Mouse (Mus musculus): ENCODE data around the gene Acsl6. TPM values are rescaled to one million over a fixed set of nuclear protein-coding genes. Genes with fewer than 3 reads are reported as not detected.

Acsl6 gene
- total RNA-seq, 2 experiments from 2014 or later = 0.42 TPM; not detected in 1

- no peak for ATAC-seq (replicated peaks; ENCODE audit: low FRiP score, poor library complexity, severe bottlenecking)
Measured at GRCm38 (mm10) chr11:54304471-54304873, 874 bp downstream of the Acsl6 start.

DNA sequence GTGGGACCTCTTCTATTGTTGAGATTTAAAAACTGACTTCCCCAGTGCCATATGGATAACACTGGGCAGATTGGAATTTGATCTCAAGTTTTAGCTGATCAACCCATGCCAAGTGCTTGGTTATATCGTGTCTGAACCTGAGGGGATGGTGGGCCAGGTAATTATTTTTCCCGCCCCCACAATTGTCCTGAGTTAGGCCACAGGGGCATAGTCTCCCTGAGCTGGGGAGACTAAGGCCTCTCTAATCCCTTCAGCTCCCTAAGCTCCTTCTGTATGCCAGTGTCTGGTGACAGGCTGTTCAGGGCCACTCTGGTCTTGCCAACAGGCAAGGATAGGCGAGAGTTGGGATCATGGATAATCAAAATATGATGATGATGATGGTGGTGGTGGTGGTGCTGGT lies 1.7 kb downstream of the Acsl6 start:
- ATAC-seq (replicated peaks; ENCODE audit: low FRiP score, poor library complexity, severe bottlenecking) = no peak

DNA sequence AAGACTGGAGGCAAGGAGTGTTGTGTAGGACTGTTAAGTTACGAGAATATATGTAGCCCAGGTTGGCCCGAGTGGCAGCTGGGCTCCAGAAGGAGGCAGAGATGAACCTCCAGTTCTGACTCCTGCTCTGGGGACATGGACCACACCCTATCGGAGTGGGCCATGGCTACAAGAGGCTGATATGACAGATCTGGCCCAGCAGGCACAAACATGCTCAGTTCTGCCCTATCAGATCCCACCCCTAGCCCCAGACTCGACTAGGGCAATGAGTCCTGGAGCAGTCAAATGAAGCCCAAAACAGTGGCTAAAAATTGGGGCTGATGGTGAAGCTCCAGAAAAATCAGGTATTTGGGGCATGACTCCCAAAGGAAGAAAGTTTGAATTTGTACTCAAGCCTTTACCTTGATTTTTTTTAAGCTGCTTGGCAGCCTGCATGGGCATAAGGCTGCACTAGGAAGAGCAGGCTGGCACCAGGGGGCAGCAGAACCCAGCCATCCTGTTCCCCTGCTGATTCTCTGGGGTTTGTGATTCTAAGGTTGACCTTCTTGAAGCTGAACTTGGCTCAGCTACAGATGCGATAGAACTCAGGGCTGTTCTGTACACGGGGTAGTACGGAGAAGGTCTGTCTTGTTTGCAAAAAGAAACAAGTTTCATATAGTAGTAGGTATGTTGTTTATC lies 3.7 kb downstream of the Acsl6 start:
- ATAC-seq (replicated peaks; ENCODE audit: low FRiP score, poor library complexity, severe bottlenecking) = no peak

GRCm38 (mm10) chr11:54310588-54310987 lies 7.0 kb downstream of the Acsl6 start:
- ATAC-seq (replicated peaks; ENCODE audit: low FRiP score, poor library complexity, severe bottlenecking) = no peak

GRCm38 (mm10) chr11:54312021-54312420 lies 8.4 kb downstream of the Acsl6 start:
- ATAC-seq (replicated peaks; ENCODE audit: low FRiP score, poor library complexity, severe bottlenecking) = no peak

GRCm38 (mm10) chr11:54312603-54313002 lies 9.0 kb downstream of the Acsl6 start:
- no peak for ATAC-seq (replicated peaks; ENCODE audit: low FRiP score, poor library complexity, severe bottlenecking)

- ATAC-seq (replicated peaks; ENCODE audit: low FRiP score, poor library complexity, severe bottlenecking) = no peak
Measured at GRCm38 (mm10) chr11:54313391-54314360, 10.1 kb downstream of the Acsl6 start.

GRCm38 (mm10) chr11:54314740-54315139 lies 11.1 kb downstream of the Acsl6 start:
- peak; percentile 35; the same call in 1 of the 2 replicates for ATAC-seq (replicated peaks; ENCODE audit: low FRiP score, poor library complexity, severe bottlenecking)

DNA sequence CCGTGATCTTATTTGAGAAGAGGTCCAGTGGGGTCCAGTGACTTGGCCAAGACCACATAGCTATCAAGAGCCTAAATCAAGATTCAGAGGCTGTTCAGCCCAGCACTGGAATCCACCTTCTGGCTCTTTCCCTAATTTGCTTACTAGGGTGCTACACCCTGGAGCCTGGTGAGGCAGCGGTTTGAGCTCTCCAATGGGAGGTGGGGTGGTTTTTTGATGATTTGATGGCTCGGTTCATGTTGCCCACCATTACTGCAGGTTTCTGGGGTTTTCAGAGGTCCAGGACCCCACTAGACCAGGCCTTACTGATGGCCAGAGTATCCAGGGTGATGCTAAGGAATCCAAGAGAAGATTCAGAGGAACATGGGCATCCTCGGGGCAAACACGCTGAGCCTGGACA lies 11.7 kb downstream of the Acsl6 start:
- ATAC-seq (replicated peaks; ENCODE audit: low FRiP score, poor library complexity, severe bottlenecking) = no peak

- ATAC-seq (replicated peaks; ENCODE audit: low FRiP score, poor library complexity, severe bottlenecking) = no peak
Measured at GRCm38 (mm10) chr11:54317361-54317760, 13.8 kb downstream of the Acsl6 start.

DNA sequence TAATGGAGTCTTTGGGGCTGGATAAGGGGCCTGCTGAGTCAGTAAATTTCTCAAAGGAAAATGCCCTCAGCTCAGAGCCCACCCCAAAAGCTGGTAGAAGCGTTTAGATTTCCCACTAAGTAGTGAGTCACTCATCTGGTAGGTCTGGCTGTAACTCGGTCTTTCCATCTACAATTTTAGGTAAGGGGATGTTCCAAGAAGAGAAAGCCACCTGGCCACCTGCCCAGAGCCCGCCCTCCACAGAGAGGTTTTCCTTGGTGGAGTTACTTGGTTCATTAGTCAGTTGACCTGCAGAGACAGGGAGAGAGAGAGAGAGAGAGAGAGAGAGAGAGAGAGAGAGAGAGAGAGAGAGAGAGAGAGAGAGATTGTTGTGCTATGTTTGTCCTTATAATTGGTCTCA lies 14.2 kb downstream of the Acsl6 start:
- ATAC-seq (replicated peaks; ENCODE audit: low FRiP score, poor library complexity, severe bottlenecking) = no peak

DNA sequence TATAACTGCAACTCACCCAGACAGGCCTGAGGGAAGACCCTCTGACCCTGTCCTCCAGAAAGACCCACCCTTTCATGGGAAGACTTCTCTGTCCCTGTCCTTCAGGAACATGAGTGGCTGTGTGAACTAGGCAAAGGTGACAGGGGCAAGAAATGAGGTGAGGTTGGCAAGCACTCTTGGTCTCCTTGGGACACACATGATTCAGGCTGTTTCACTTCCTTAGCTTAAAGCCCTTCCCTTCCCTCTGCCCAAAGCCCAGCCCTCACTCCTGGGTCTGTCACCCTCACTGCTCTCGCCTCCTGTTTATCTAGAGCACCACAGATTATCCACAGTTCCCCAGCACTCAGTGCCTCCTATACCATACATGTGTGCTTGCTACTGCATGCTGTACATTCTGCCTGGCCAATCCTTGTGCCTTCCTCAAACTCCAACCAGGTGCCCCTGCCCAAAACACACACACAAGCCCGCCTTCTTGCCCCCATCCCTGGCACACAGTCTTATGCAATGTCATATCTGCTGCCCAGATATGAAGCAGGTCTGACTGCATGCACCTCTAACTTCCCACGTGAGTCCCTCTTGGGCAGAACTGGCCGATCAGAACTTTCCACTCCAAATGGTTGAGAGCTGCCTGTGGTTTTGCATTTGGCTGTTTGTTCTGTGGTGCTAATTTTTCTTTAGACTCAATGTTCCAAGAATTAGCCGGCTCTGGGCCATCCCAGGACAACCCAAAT lies 18.4 kb downstream of the Acsl6 start:
- no peak for ATAC-seq (replicated peaks; ENCODE audit: low FRiP score, poor library complexity, severe bottlenecking)

DNA sequence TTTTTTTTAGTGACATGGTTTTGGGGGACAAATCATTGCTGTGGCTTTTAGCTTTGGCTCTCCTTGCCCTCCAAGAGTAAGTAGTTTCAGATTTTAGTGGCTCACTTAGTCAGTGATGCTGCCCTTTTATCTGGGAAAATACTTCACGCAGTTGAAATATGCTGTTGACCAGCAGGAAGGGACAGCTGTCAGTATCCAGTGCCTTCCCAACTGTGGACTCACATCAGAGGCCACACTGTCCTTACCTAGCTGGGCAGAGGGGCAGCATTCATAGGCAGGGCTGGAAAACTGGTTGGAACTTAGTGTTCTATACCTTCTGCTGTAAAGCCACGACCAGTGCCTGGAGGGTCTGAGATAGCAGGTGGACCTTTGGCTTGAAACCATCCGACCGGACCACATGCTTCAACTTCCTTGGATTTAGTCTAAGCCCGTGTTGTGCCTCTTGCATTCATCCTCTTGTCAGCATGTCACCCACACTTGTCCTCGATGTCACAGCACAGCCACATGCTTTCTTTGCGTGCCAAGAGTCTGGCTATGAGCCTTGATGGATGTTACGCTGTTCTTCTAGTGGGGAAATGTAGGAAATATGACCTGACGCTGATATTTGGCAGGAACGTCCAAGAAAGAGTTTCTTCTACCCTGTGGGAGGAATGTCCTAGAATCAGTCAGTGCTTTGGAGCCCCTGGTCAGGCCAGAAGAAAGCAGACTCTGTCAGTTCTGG lies 28.0 kb downstream of the Acsl6 start:
- no peak for ATAC-seq (replicated peaks; ENCODE audit: low FRiP score, poor library complexity, severe bottlenecking)

GRCm38 (mm10) chr11:54336165-54336707 lies 32.6 kb downstream of the Acsl6 start:
- no peak for ATAC-seq (replicated peaks; ENCODE audit: low FRiP score, poor library complexity, severe bottlenecking)

- no peak for ATAC-seq (replicated peaks; ENCODE audit: low FRiP score, poor library complexity, severe bottlenecking)
Measured at GRCm38 (mm10) chr11:54343703-54344102, 40.1 kb downstream of the Acsl6 start.

DNA sequence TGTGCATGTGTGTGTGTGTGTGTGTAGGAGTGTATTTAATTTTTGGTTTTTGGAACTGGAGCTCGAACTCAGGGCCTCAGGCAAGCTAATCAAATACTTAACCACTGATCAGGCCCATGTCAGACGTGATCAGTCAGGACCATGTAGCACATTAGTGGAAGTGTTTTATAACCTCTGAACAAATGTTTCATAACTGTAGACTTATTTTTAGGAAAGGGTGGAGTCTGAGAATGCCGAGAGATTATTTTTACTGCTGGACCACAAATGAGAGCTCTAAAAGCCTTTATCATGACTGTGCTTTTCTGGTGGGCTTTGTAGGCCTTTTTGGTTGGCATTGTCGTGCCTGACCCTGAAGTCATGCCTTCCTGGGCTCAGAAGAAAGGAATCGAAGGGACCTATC lies 48.1 kb downstream of the Acsl6 start:
- ATAC-seq (replicated peaks; ENCODE audit: low FRiP score, poor library complexity, severe bottlenecking) = no peak

DNA sequence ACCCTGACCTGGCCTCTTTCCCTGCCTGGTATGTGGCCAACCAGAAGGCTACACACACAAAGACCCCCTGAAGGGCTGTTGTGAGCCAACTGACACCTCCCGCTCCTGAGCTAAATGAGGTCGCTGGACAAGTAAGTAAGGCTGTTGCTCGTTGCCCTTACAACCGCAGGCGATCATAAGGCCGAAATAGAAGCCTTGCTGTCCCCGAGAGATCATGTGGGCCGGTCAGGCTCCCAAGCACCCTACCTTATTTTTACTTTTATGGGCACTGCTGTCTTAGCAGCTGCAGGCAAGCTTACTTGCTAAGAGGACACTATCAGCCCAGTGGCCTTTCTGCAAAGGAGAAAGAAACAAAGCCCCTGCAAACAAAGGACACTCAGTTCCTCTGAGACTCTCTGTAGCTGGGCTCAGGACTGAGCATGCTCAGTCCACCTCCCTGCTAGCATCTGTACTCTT lies 49.6 kb downstream of the Acsl6 start:
- no peak for ATAC-seq (replicated peaks; ENCODE audit: low FRiP score, poor library complexity, severe bottlenecking)

DNA sequence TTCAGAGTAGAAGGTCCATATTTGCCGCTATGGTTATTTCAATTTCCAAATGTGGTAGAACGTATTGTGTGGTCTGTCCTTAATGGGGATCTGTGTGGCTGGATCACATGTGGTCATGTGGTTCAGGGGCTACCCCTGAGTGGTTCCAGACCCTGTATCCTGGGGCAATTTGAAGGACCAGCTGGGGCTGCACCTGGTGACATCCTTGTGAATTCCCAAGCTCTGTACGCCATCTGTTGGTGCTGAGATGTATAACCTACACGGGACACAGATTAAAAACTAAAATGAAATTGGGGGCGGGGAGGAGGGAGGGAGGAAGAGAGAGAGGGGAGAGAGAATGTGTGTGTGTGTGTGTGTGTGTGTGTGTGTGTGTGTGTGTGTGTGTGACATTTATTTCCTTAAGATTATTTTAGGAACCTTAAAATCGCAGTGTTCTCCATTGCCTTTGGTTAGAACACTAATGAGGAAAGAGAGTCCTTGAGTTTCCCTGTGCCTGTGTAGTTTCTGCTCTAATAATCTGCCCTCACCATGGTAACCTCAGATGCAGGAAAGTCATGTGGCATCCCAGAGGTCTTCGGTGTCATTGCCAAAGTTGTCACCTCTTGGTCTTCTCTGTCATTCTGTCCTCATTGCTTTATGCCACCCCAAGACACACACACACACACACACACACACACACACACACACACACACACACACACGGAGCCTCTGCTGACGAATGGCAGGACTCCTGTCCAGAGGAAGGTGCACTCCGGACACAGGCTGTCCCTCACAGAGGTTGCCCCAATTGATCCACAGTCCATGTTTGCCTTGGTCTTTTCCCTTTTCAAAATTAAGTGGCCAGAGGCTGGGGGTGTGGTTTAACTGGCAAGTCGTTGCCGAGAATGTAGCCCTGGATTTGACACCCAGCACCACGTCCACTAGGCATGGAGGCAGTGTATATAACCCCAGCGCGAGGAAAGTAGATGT lies 51.3 kb downstream of the Acsl6 start:
- no peak for ATAC-seq (replicated peaks; ENCODE audit: low FRiP score, poor library complexity, severe bottlenecking)

All from erythroid progenitor cell, adult 5-6 weeks (primary cell).